10 mouse cellular contexts compared by ENCODE assay signal in genomic region chr1:106549025-106549424, GRCm38 (mm10).
DNase-seq lines count a peak whose midpoint lies in the region; ATAC-seq and TF ChIP-seq lines count a peak whose summit lies in the region.
"Had no signal": no experiment of that assay in that cellular context is flagged by ENCODE, and none has a peak within 500 bp of the region (broad histone marks: within the 10 kb centered on the region; RNA-seq: fewer than 3 reads in every experiment).

No protein-coding gene starts in this region.

- no peak overlapping the region for H3K4me2 ChIP-seq in liver, embryonic 12.5 days
- H3K4me2 ChIP-seq in heart, embryonic 13.5 days, result no peak overlapping the region

- no peak for TF ChIP-seq CTCF in bone marrow, adult 2 months (IDR thresholded peaks at IDR 0.05; ENCODE audit: control insufficient read depth, insufficient read depth, low read length)

- WGBS in liver, embryonic 12.5 days (ENCODE audit: insufficient replicate concordance), result 39% methylated on average over 5 of the region's 5 CpGs
- 11% methylated on average over 5 of the region's 5 CpGs for WGBS in bone marrow, adult 2 months
- 57% methylated on average over 5 of the region's 5 CpGs for WGBS in heart, embryonic 13.5 days
- WGBS in macrophage (ENCODE audit: missing documents), result 12% methylated on average over 5 of the region's 5 CpGs

- H3K27me3 ChIP-seq in liver, embryonic 12.5 days (replicated peaks), result no peaks in the 10 kb centered on the region
- no peaks in the 10 kb centered on the region for H3K27me3 ChIP-seq in heart, embryonic 13.5 days (replicated peaks)

- H3K9ac ChIP-seq in liver, embryonic 12.5 days, result no peak overlapping the region
- H3K9ac ChIP-seq in heart, embryonic 13.5 days, result no peak overlapping the region

- no peak for DNase-seq in liver
- DNase-seq in urinary bladder, adult 2 months (ENCODE audit: low spot score), result no peak
- DNase-seq in frontal cortex, adult 2 months (ENCODE audit: extremely low spot score in 1 of 2, low spot score in 1 of 2), result no peak
- DNase-seq in gastrocnemius, postnatal 25 days, result no peak
- DNase-seq: spleen, adult 18-20 months had no signal

- no peak overlapping the region for H3K4me3 ChIP-seq in liver, embryonic 12.5 days
- no peak overlapping the region for H3K4me3 ChIP-seq in bone marrow, adult 2 months (replicated peaks; ENCODE audit: control insufficient read depth, low read depth, low read length)
- no peak overlapping the region for H3K4me3 ChIP-seq in heart, embryonic 13.5 days
- no peak overlapping the region for H3K4me3 ChIP-seq in macrophage (ENCODE audit: inconsistent target)
- H3K4me3 ChIP-seq: myocyte had no signal

- no peaks in the 10 kb centered on the region for H3K79me2 ChIP-seq in macrophage (ENCODE audit: inconsistent target)

- no peak for ATAC-seq in liver, embryonic 12.5 days
- ATAC-seq in heart, embryonic 13.5 days (ENCODE audit: extremely low read depth, insufficient number of reproducible peaks, low FRiP score, low TSS enrichment), result no peak

- no peaks in the 10 kb centered on the region for H3K36me3 ChIP-seq in liver, embryonic 12.5 days
- no peaks in the 10 kb centered on the region for H3K36me3 ChIP-seq in heart, embryonic 13.5 days
- no peaks in the 10 kb centered on the region for H3K36me3 ChIP-seq in macrophage (ENCODE audit: inconsistent target)

- 0 out of 2 replicates have a peak overlapping the region, but pooled peaks have one; percentile 0 for H3K27ac ChIP-seq in liver, embryonic 12.5 days
- peak overlapping the region; percentile 56 for H3K27ac ChIP-seq in bone marrow, adult 2 months (ENCODE audit: control insufficient read depth, insufficient read depth, low read depth, low read length, poor library complexity)
- peak overlapping the region; percentile 68 for H3K27ac ChIP-seq in heart, embryonic 13.5 days (replicated peaks)
- peak overlapping the region; percentile 69 for H3K27ac ChIP-seq in macrophage

- no peaks in the 10 kb centered on the region for H3K9me3 ChIP-seq in liver, embryonic 12.5 days (replicated peaks)
- H3K9me3 ChIP-seq in heart, embryonic 13.5 days, result no peaks in the 10 kb centered on the region

- TF ChIP-seq POLR2A in bone marrow, adult 2 months (IDR thresholded peaks at IDR 0.05; ENCODE audit: borderline replicate concordance, control insufficient read depth, low read depth, low read length), result no peak

- H3K4me1 ChIP-seq in liver, embryonic 12.5 days, result no peaks in the 10 kb centered on the region
- peaks cover 9% of the 10 kb centered on the region for H3K4me1 ChIP-seq in bone marrow, adult 2 months (ENCODE audit: control insufficient read depth, insufficient read depth, low read length)
- H3K4me1 ChIP-seq in heart, embryonic 13.5 days, result peaks cover 38% of the 10 kb centered on the region

Comparison
In these comparisons a context has a peak if more than half of its experiments do, and no peak if none do; other contexts are left out.
1. H3K27ac ChIP-seq: peak in every context shown above with its lines; median percentile 69 in macrophage; 68 in heart, embryonic 13.5 days; 56 in bone marrow, adult 2 months; 0 in liver, embryonic 12.5 days.